Mouse (Mus musculus) ES-E14 (cell line): ENCODE data around the gene Ttf1. TPM values are rescaled to one million over a fixed set of nuclear protein-coding genes. Genes with fewer than 3 reads are reported as not detected.
A peak's percentile ranks its signal among the peaks of the same experiment; 100 is the strongest.

Experiments
- DNase-seq: peaks from one replicate; pipeline ENCODE4 v3.0.0-alpha.2; 2013; ENCODE audit warnings: low read depth, low spot score
- H3K27ac ChIP-seq: 2 replicates; pipeline ENCODE4 v1.5.1; 2012; ENCODE audit warnings: low read depth, mild to moderate bottlenecking, low read length, moderate library complexity, mixed read lengths; ENCODE audit not compliant: poor library complexity, insufficient read depth, severe bottlenecking
- H3K36me3 ChIP-seq: 2 replicates; pipeline ENCODE4 v1.6.1; 2012; ENCODE audit warnings: mild to moderate bottlenecking, low read length, moderate library complexity, mixed read lengths; ENCODE audit not compliant: control insufficient read depth, poor library complexity, insufficient read depth, severe bottlenecking
- H3K4me1 ChIP-seq, 2 experiments: fragments of 150-350 bp in 1 of 2; sonication (generic) in 1 of 2; 2 replicates each; pipeline ENCODE4 v1.6.1; 2012; ENCODE audit warnings: low read length in 2 of 2, mild to moderate bottlenecking in 1 of 2, mixed read lengths in 1 of 2; ENCODE audit not compliant: control insufficient read depth in 2 of 2, insufficient read depth in 2 of 2, poor library complexity in 1 of 2
- H3K4me3 ChIP-seq, 2 experiments: fragments of 150-350 bp in 1 of 2; sonication (generic) in 1 of 2; 2 replicates each; pipeline ENCODE4 v1.5.1; 2012; ENCODE audit warnings: low read length in 2 of 2, low read depth in 1 of 2, mild to moderate bottlenecking in 1 of 2, mixed read lengths in 1 of 2; ENCODE audit not compliant: insufficient read depth in 1 of 2, poor library complexity in 1 of 2, severe bottlenecking in 1 of 2
- H3K9ac ChIP-seq: 2 replicates; pipeline ENCODE4 v1.6.1; 2012; ENCODE audit warnings: low read depth, mild to moderate bottlenecking, low read length, mixed read lengths; ENCODE audit not compliant: poor library complexity, insufficient read depth, severe bottlenecking
- H3K9me3 ChIP-seq: fragments of 150-350 bp; sonication (generic); 2 replicates; pipeline ENCODE4 v1.6.1; 2012; ENCODE audit warnings: low read depth, mild to moderate bottlenecking, low read length; ENCODE audit not compliant: control insufficient read depth, insufficient read depth
- CHD2 ChIP-seq: IDR thresholded peaks from 2 replicates; pipeline ENCODE4 v1.6.1; 2014; ENCODE audit warnings: mild to moderate bottlenecking, low read depth, low read length, inconsistent platforms
- HCFC1 ChIP-seq: IDR thresholded peaks from 2 replicates; pipeline ENCODE4 v1.6.1; 2012; ENCODE audit warnings: low read length, inconsistent platforms, borderline replicate concordance; ENCODE audit not compliant: insufficient read depth
- MAFK ChIP-seq: IDR thresholded peaks from 2 replicates; pipeline ENCODE4 v1.6.1; 2014; ENCODE audit warnings: mild to moderate bottlenecking, low read depth, low read length, inconsistent platforms; ENCODE audit not compliant: insufficient read depth
- ZC3H11A ChIP-seq: IDR thresholded peaks from 2 replicates; pipeline ENCODE4 v1.6.1; 2012; ENCODE audit warnings: low read depth, mild to moderate bottlenecking, inconsistent platforms, low read length, borderline replicate concordance
- ZNF384 ChIP-seq: IDR thresholded peaks from 2 replicates; pipeline ENCODE4 v1.6.1; 2012; ENCODE audit warnings: low read depth, low read length, inconsistent platforms
- in situ Hi-C, 2 experiments: fragments of 600-800 bp; cut with MboI; formaldehyde crosslinking; loops; one replicate each; pipeline ENCODE4 v1.15.1; 2025; ENCODE audit warnings: low sequenced_read_pairs in 2 of 2, inconsistent platforms in 1 of 2; ENCODE audit not compliant: unreplicated experiment in 2 of 2
- total RNA-seq: library from RNA; depleted of rRNA; stranded (reverse); fragments of 300-350 nt; gene quantifications from 2 replicates; pipeline ENCODE4 v1.2.3, GENCODE M21; 2012

The Ttf1 gene
- total RNA-seq, 1 experiment = 21.0 TPM

GRCm38 (mm10) chr2:29120969-29121368, 60.9 kb downstream of the Ttf1 start:
- Histone ChIP-seq H3K9me3 (no peaks in the 10 kb centered on the region), H3K9ac (no peak overlapping the region), H3K4me3 (no peak overlapping the region), H3K4me1 (peaks cover 5 to 19% of the 10 kb centered on the region in 2 experiments), H3K36me3 (peaks cover 3% of the 10 kb centered on the region; the same call in 1 of the 2 replicates), H3K27ac (peak overlapping the region; percentile 67; the same call in 1 of the 2 replicates)
- no peak for DNase-seq
- TF ChIP-seq ZC3H11A (peak; percentile 39; the same call in 1 of the 2 replicates), HCFC1 (no peak), CHD2 (peak; percentile 75), MAFK (no peak), ZNF384 (no peak)
- in situ Hi-C loops = no loop called here

- Histone ChIP-seq H3K9ac (peak overlapping the region; percentile 18; the same call in 1 of the 2 replicates), H3K27ac (peak overlapping the region; percentile 74), H3K9me3 (no peaks in the 10 kb centered on the region), H3K4me1 (peaks cover 10 to 19% of the 10 kb centered on the region in 2 experiments), H3K36me3 (peaks cover 10% of the 10 kb centered on the region), H3K4me3 (peak overlapping the region in 1 of 2 experiments; percentile 24; a peak in 2 of 4 replicates)
- TF ChIP-seq MAFK (no peak), HCFC1 (no peak), ZC3H11A (no peak), ZNF384 (no peak), CHD2 (no peak)
- DNase-seq = no peak
- in situ Hi-C loops = no loop called here
Measured at GRCm38 (mm10) chr2:29122446-29122845, 62.4 kb downstream of the Ttf1 start.

GRCm38 (mm10) chr2:29123907-29124569, 64.0 kb downstream of the Ttf1 start, which contains the start of gene Setx:
Gene Setx (plus strand): TSS chr2:29124181.
- H3K4me3 ChIP-seq = peak within 1 kb of the TSS; percentile 83 to 99
- peak within 1 kb of the TSS; percentile 94 for H3K27ac ChIP-seq
- H3K36me3 ChIP-seq = peaks cover 11% of the 10 kb centered on the region
- no peak for DNase-seq
- peak within 1 kb of the TSS; percentile 96 for H3K9ac ChIP-seq
- in situ Hi-C loops = no loop called here
- TF ChIP-seq ZNF384 (peak; percentile 55; the same call in 1 of the 2 replicates), HCFC1 (no peak)
- no peaks in the 10 kb centered on the region for H3K9me3 ChIP-seq
- peaks cover 10 to 19% of the 10 kb centered on the region in 2 experiments for H3K4me1 ChIP-seq

- in situ Hi-C loops = no loop called here
- TF ChIP-seq ZC3H11A (no peak), ZNF384 (no peak), HCFC1 (no peak), MAFK (no peak), CHD2 (no peak)
- Histone ChIP-seq H3K36me3 (peaks cover 13% of the 10 kb centered on the region), H3K4me1 (peaks cover 10 to 19% of the 10 kb centered on the region in 2 experiments), H3K27ac (peak overlapping the region; percentile 92), H3K9me3 (no peaks in the 10 kb centered on the region), H3K4me3 (peak overlapping the region; percentile 60), H3K9ac (peak overlapping the region; percentile 73)
- no peak for DNase-seq
Measured at GRCm38 (mm10) chr2:29124571-29124935, 64.5 kb downstream of the Ttf1 start.
